Mouse (Mus musculus) kidney, postnatal 25 days (tissue): ENCODE measurements around the gene Raly.

Experiments used
- DNase-seq, 2 experiments: peaks; one replicate each; pipeline ENCODE4 v3.0.0; 2021; ENCODE audit warnings: mixed read lengths in 2 of 2

Gene Raly

GRCm38 (mm10) chr2:154782856-154783650, 7.8 kb upstream of the Raly start:
- no peak for DNase-seq

GRCm38 (mm10) chr2:154785284-154785683, 5.6 kb upstream of the Raly start:
- no peak for DNase-seq

GRCm38 (mm10) chr2:154786187-154786586, 4.7 kb upstream of the Raly start:
- no peak for DNase-seq

GRCm38 (mm10) chr2:154786776-154787175, 4.1 kb upstream of the Raly start:
- DNase-seq = peak in 1 of 2 experiments; percentile 56

- no peak for DNase-seq
Observed at GRCm38 (mm10) chr2:154789381-154789780, 1.5 kb upstream of the Raly start.

GRCm38 (mm10) chr2:154789977-154790655, 780 bp upstream of the Raly start:
- DNase-seq = no peak

- peak; percentile 82 to 93 for DNase-seq
Observed at GRCm38 (mm10) chr2:154791661-154792642, 1.1 kb downstream of the Raly start.

- DNase-seq = no peak
Observed at GRCm38 (mm10) chr2:154803372-154803771, 12.5 kb downstream of the Raly start.

- no peak for DNase-seq
Observed at GRCm38 (mm10) chr2:154803845-154804244, 12.9 kb downstream of the Raly start.

- no peak for DNase-seq
Observed at GRCm38 (mm10) chr2:154807689-154808088, 16.8 kb downstream of the Raly start.

GRCm38 (mm10) chr2:154809107-154809762, 18.3 kb downstream of the Raly start:
- peak; percentile 74 to 78 for DNase-seq

- no peak for DNase-seq
Observed at GRCm38 (mm10) chr2:154810821-154811220, 19.9 kb downstream of the Raly start.

- DNase-seq = no peak
Observed at GRCm38 (mm10) chr2:154813426-154813825, 22.5 kb downstream of the Raly start.

GRCm38 (mm10) chr2:154817089-154817488, 26.2 kb downstream of the Raly start:
- no peak for DNase-seq

GRCm38 (mm10) chr2:154817788-154818187, 26.9 kb downstream of the Raly start:
- DNase-seq = peak; percentile 54 to 59

GRCm38 (mm10) chr2:154818599-154818998, 27.7 kb downstream of the Raly start:
- DNase-seq = no peak

- DNase-seq = no peak
Observed at GRCm38 (mm10) chr2:154820346-154820745, 29.4 kb downstream of the Raly start.

- no peak for DNase-seq
Observed at GRCm38 (mm10) chr2:154826054-154826538, 35.2 kb downstream of the Raly start.

- peak; percentile 53 to 63 for DNase-seq
Observed at GRCm38 (mm10) chr2:154827521-154827920, 36.6 kb downstream of the Raly start.

- no peak for DNase-seq
Observed at GRCm38 (mm10) chr2:154832471-154832870, 41.6 kb downstream of the Raly start.

- no peak for DNase-seq
Observed at GRCm38 (mm10) chr2:154834149-154834865, 43.4 kb downstream of the Raly start.

GRCm38 (mm10) chr2:154836537-154836936, 45.6 kb downstream of the Raly start:
- no peak for DNase-seq
